8 mouse cellular contexts compared by ENCODE assay signal in the genomic region with DNA sequence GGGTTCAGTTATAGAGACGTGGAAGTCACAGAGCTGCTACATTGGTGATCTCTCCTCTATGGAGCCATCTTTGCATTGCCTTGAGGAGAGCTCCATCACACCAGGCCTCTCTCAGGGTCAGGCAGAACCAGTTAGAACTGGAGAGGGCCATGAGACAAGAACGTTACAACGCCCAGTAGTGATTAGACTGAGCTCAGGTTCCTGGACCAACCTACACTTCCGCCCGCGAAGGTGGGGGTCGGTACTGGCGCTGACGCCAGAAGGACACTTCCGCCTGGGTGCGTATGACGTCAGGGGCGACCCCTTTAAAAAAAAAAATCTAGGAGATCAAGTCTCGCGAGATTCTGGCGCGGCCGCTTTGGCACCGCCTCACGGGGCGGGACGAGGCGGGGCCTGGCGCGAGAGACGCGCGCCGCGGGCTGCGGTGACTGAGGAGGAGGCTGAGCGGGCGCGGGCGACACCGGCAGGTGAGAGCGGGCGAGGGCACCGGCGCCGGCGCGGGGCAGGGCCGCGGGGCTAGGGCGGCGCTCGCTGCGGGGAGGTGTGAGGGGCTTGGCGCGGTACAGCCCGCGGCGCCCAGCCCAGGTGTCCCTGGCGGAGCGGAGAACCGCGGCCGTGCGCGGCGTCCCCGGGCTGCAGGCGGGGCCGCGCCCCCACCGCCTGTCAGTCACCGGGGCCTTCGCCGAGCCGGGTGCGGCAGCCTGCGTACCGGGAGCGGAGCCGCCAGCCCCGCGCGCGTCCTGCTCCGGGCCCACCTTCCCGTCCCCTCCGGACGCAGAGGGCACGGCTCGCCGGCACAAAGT. TPM values are rescaled to one million over a fixed set of nuclear protein-coding genes. Genes with fewer than 3 reads are reported as not detected.
DNase-seq lines count a peak whose midpoint lies in the region; ATAC-seq lines count a peak whose summit lies in the region.

A gene (plus strand): TSS at position 415 of the 803 bp plus-strand sequence.

- peak within 1 kb of the TSS; percentile 60 for H3K4me2 ChIP-seq in hindbrain, embryonic 14.5 days (replicated peaks)

- WGBS in hindbrain, embryonic 14.5 days = 3% methylated on average over 67 of the region's 87 CpGs

- no peaks in the 10 kb centered on the region for H3K27me3 ChIP-seq in hindbrain, embryonic 14.5 days (ENCODE audit: control insufficient read depth, insufficient read depth, low read length)

- peaks cover 6% of the 10 kb centered on the region for H3K4me1 ChIP-seq in hindbrain, embryonic 14.5 days (replicated peaks; ENCODE audit: control insufficient read depth, insufficient read depth, low read length)

- H3K9me3 ChIP-seq in hindbrain, embryonic 14.5 days (ENCODE audit: control insufficient read depth, low read length) = no peaks in the 10 kb centered on the region

- DNase-seq in NIH3T3 (ENCODE audit: low read depth) = peak; percentile 98
- DNase-seq in cerebellum, postnatal 10 days = peak; percentile 98 to 99
- DNase-seq in frontal cortex, postnatal 14 days (ENCODE audit: low spot score in 2 of 2) = peak; percentile 89 to 90
- peak; percentile 99 for DNase-seq in hindbrain, embryonic 14.5 days (ENCODE audit: low spot score)
- DNase-seq in layer of hippocampus, postnatal 36 days = peak; percentile 91 to 92
- DNase-seq in lung, postnatal 36 days = peak; percentile 96
- peak; percentile 97 for DNase-seq in retina, postnatal 1 day
- DNase-seq in urinary bladder, adult 18-20 months (ENCODE audit: low spot score in 2 of 2) = peak; percentile 85 to 89

- H3K36me3 ChIP-seq in hindbrain, embryonic 14.5 days (replicated peaks; ENCODE audit: control insufficient read depth, insufficient read depth) = no peaks in the 10 kb centered on the region

- peak; percentile 98 for ATAC-seq in hindbrain, embryonic 14.5 days (ENCODE audit: low FRiP score)

- peak within 1 kb of the TSS; percentile 89 for H3K4me3 ChIP-seq in hindbrain, embryonic 14.5 days (replicated peaks; ENCODE audit: low read length)

- H3K9ac ChIP-seq in hindbrain, embryonic 14.5 days = peak within 1 kb of the TSS; percentile 79

- peak within 1 kb of the TSS; percentile 84 for H3K27ac ChIP-seq in hindbrain, embryonic 14.5 days

RNA-seq across cellular contexts. Expression of the gene that starts here (rescaled TPM):
- polyA plus RNA-seq in hindbrain, embryonic 14.5 days (2014; fragmentation: Nextera tagmentation; extraction: Ambion mirVana) = 15.6 and 15.9 TPM in 2 replicates
- total RNA-seq in layer of hippocampus, postnatal 36 days (2021) = 10 to 100 TPM; 21.3 to 23.3 TPM

Comparison
In these comparisons a context has a peak if more than half of its experiments do, and no peak if none do; other contexts are left out.
1. Peak in every context shown above with its lines: DNase-seq, ATAC-seq, H3K4me3 ChIP-seq and H3K27ac ChIP-seq.